Mouse (Mus musculus) megakaryocyte, embryonic 14.5 days (primary cell): ENCODE measurements around the gene Gmppa. TPM values are rescaled to one million over a fixed set of nuclear protein-coding genes. Genes with fewer than 3 reads are reported as not detected.

Experiments
- H3K27me3 ChIP-seq: replicated peaks from 2 replicates; pipeline ENCODE3; 2012; ENCODE audit warnings: inconsistent platforms
- H3K36me3 ChIP-seq: replicated peaks from 2 replicates; pipeline ENCODE3; 2012; ENCODE audit warnings: low read length, inconsistent platforms, mixed read lengths
- H3K4me1 ChIP-seq: 2 replicates; pipeline ENCODE4 v1.6.1; 2012; ENCODE audit warnings: inconsistent platforms
- H3K4me3 ChIP-seq: replicated peaks from 2 replicates; pipeline ENCODE3; 2012; ENCODE audit warnings: moderate library complexity, mild to moderate bottlenecking, inconsistent platforms
- H3K9me3 ChIP-seq: 2 replicates; pipeline ENCODE4 v1.6.1; 2012; ENCODE audit warnings: inconsistent platforms
- FLI1 ChIP-seq: IDR thresholded peaks from 2 replicates; pipeline ENCODE4 v1.6.1; 2012; ENCODE audit warnings: low read length, inconsistent platforms, mixed read lengths
- GATA1 ChIP-seq: IDR thresholded peaks from 3 replicates; pipeline ENCODE4 v1.6.1; 2012; ENCODE audit warnings: mixed read lengths, low read length, inconsistent platforms, borderline replicate concordance
- polyA plus RNA-seq: library from polyadenylated mRNA; stranded (reverse); fragments of >175 nt; gene quantifications from 2 replicates; pipeline ENCODE4 v1.2.3, GENCODE M21; 2012; ENCODE audit warnings: low replicate concordance; ENCODE audit not compliant: insufficient read depth

Gene Gmppa
- polyA plus RNA-seq, 1 experiment, result 234 TPM

GRCm38 (mm10) chr1:75422216-75422822 is 13.4 kb upstream of the Gmppa start:
- no peaks in the 10 kb centered on the region for H3K9me3 ChIP-seq

GRCm38 (mm10) chr1:75422823-75423471 is 12.8 kb upstream of the Gmppa start:
- peaks cover 26% of the 10 kb centered on the region for H3K4me1 ChIP-seq
- H3K36me3 ChIP-seq, result no peaks in the 10 kb centered on the region
- H3K4me3 ChIP-seq, result peak overlapping the region; percentile 28
- TF ChIP-seq FLI1 (no peak), GATA1 (no peak)
- H3K9me3 ChIP-seq, result no peaks in the 10 kb centered on the region
- peaks cover 87% of the 10 kb centered on the region for H3K27me3 ChIP-seq

More at GRCm38 (mm10) chr1:75422216-75422822, 13.4 kb upstream of the Gmppa start:
- H3K4me3 ChIP-seq, result no peak overlapping the region
- H3K36me3 ChIP-seq, result no peaks in the 10 kb centered on the region
- H3K27me3 ChIP-seq, result peaks cover 87% of the 10 kb centered on the region
- TF ChIP-seq FLI1 (no peak), GATA1 (no peak)
- H3K4me1 ChIP-seq, result peaks cover 23% of the 10 kb centered on the region

GRCm38 (mm10) chr1:75423780-75424390 is 11.8 kb upstream of the Gmppa start:
- Histone ChIP-seq H3K4me1 (peaks cover 26% of the 10 kb centered on the region), H3K36me3 (no peaks in the 10 kb centered on the region), H3K4me3 (no peak overlapping the region), H3K9me3 (no peaks in the 10 kb centered on the region), H3K27me3 (peaks cover 85% of the 10 kb centered on the region)
- TF ChIP-seq GATA1, result no peak
- TF ChIP-seq FLI1, result no peak

GRCm38 (mm10) chr1:75425796-75426471 is 9.8 kb upstream of the Gmppa start:
- peaks cover 26% of the 10 kb centered on the region for H3K4me1 ChIP-seq
- peaks cover 94% of the 10 kb centered on the region for H3K27me3 ChIP-seq
- H3K9me3 ChIP-seq, result no peaks in the 10 kb centered on the region
- H3K36me3 ChIP-seq, result no peaks in the 10 kb centered on the region
- no peak overlapping the region for H3K4me3 ChIP-seq
- TF ChIP-seq GATA1, result no peak
- no peak for TF ChIP-seq FLI1

- no peak overlapping the region for H3K4me3 ChIP-seq
- peaks cover 9% of the 10 kb centered on the region for H3K27me3 ChIP-seq
- peaks cover 25% of the 10 kb centered on the region for H3K4me1 ChIP-seq
- no peaks in the 10 kb centered on the region for H3K9me3 ChIP-seq
- H3K36me3 ChIP-seq, result peaks cover 69% of the 10 kb centered on the region
- no peak for TF ChIP-seq FLI1
These were observed 3.1 kb downstream of the Gmppa start for GRCm38 (mm10) chr1:75438782-75439181.

GRCm38 (mm10) chr1:75440661-75441060 is 4.9 kb downstream of the Gmppa start:
- Histone ChIP-seq H3K9me3 (no peaks in the 10 kb centered on the region), H3K27me3 (peaks cover 13% of the 10 kb centered on the region), H3K4me3 (no peak overlapping the region), H3K4me1 (peaks cover 38% of the 10 kb centered on the region), H3K36me3 (peaks cover 70% of the 10 kb centered on the region)
- TF ChIP-seq GATA1, result no peak
- no peak for TF ChIP-seq FLI1

GRCm38 (mm10) chr1:75441471-75441996 is 5.8 kb downstream of the Gmppa start:
- H3K9me3 ChIP-seq, result no peaks in the 10 kb centered on the region
- H3K27me3 ChIP-seq, result peaks cover 17% of the 10 kb centered on the region
- TF ChIP-seq GATA1 (no peak), FLI1 (no peak)
- peaks cover 41% of the 10 kb centered on the region for H3K4me1 ChIP-seq
- no peak overlapping the region for H3K4me3 ChIP-seq
- peaks cover 70% of the 10 kb centered on the region for H3K36me3 ChIP-seq

- Histone ChIP-seq H3K9me3 (no peaks in the 10 kb centered on the region), H3K4me1 (peaks cover 41% of the 10 kb centered on the region), H3K4me3 (no peak overlapping the region), H3K36me3 (peaks cover 66% of the 10 kb centered on the region), H3K27me3 (peaks cover 23% of the 10 kb centered on the region)
- no peak for TF ChIP-seq FLI1
- TF ChIP-seq GATA1, result no peak
These were observed 6.4 kb downstream of the Gmppa start for GRCm38 (mm10) chr1:75442171-75442570.

GRCm38 (mm10) chr1:75442811-75443210 is 7.1 kb downstream of the Gmppa start:
- Histone ChIP-seq H3K27me3 (peaks cover 30% of the 10 kb centered on the region), H3K4me1 (peaks cover 41% of the 10 kb centered on the region), H3K36me3 (peaks cover 59% of the 10 kb centered on the region), H3K4me3 (no peak overlapping the region), H3K9me3 (no peaks in the 10 kb centered on the region)
- no peak for TF ChIP-seq GATA1
- TF ChIP-seq FLI1, result no peak
